Mouse (Mus musculus) macrophage (primary cell): Measurements from ENCODE around the gene Selenoh. TPM values are rescaled to one million over a fixed set of nuclear protein-coding genes. Genes with fewer than 3 reads are reported as not detected.

ENCODE experiments used
- H3K27ac ChIP-seq: fragments of 350-480 bp; formaldehyde crosslinking; 2 replicates; pipeline ENCODE4 v1.9.0; 2021
- H3K36me3 ChIP-seq: fragments of 350-480 bp; formaldehyde crosslinking; 2 replicates; pipeline ENCODE4 v1.9.0; 2021; ENCODE audit errors: inconsistent target
- H3K4me3 ChIP-seq: fragments of 350-480 bp; formaldehyde crosslinking; 2 replicates; pipeline ENCODE4 v1.9.0; 2021; ENCODE audit errors: inconsistent target
- H3K79me2 ChIP-seq: fragments of 350-480 bp; formaldehyde crosslinking; 2 replicates; pipeline ENCODE4 v1.9.0; 2021; ENCODE audit errors: inconsistent target
- WGBS: methylation state at CpG from one replicate; pipeline ENCODE4 v1.1.7; 2026; ENCODE audit warnings: inconsistent platforms; ENCODE audit not compliant: missing documents; 5-methylcytosine and 5-hydroxymethylcytosine counted together
- polyA plus RNA-seq: library from polyadenylated mRNA; stranded (reverse); fragments of 250-400 nt; gene quantifications from 3 replicates; pipeline ENCODE4 v1.2.4, GENCODE M21; 2018; ENCODE audit warnings: inconsistent platforms
- total RNA-seq, 78 experiments: library from RNA; depleted of rRNA; stranded (reverse); fragments of 250-400 nt; gene quantifications; 1 replicate in 9 of 78; 2 replicates in 24 of 78; 3 replicates in 43 of 78; 4 replicates in 2 of 78; pipeline ENCODE4 v1.2.4; 2018; ENCODE audit warnings: inconsistent platforms in 56 of 78

The Selenoh gene
- total RNA-seq (2018; cell fraction: chromatin; rRNA removed) = 10 to 100 TPM in 3 of 26 experiments, 1 to 10 TPM in 20, not detected in 3; 1.2 to 13.3 (median 4.5) TPM
- total RNA-seq (2018; cell fraction: cytosol; rRNA removed) = 10 to 100 TPM; 25.4 to 45.4 (median 34.5) TPM
- total RNA-seq (2018; cell fraction: nucleus; rRNA removed) = 10 to 100 TPM in 12 of 26 experiments, 1 to 10 TPM in 14; 4.3 to 20.4 (median 8.6) TPM
- polyA plus RNA-seq = 14.1 to 49.5 TPM (median 34.3 TPM) in 3 replicates

DNA sequence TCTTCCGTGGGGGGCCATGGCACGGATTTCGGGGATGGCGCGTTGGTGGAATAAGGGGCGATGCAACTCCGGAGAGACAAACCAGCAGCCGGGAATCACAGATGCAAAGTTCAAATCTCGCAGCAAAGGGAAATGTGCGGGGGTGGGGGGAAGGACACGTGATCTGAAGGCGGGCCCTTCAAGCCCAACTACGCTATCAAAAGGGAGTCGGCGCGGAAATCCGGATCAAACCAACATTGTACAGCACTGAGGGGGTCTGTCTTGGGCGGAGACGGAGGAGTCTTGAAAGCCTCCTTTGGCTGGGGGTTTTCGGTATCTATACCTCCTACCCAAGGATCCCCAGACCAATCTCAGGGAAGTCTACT, at the start of gene Selenoh:
Gene Selenoh, minus strand, starts transcription at position 202 of the 365 bp plus-strand sequence.
- peak within 1 kb of the TSS; percentile 81 for H3K27ac ChIP-seq
- H3K36me3 ChIP-seq = 0 out of 2 replicates have a peak, but pooled peaks cover 13% of the 10 kb centered on the region
- H3K4me3 ChIP-seq = peak within 1 kb of the TSS; percentile 96
- H3K79me2 ChIP-seq = peaks cover 12% of the 10 kb centered on the region
- under 1% methylated on average over 20 of the region's 20 CpGs for WGBS

DNA sequence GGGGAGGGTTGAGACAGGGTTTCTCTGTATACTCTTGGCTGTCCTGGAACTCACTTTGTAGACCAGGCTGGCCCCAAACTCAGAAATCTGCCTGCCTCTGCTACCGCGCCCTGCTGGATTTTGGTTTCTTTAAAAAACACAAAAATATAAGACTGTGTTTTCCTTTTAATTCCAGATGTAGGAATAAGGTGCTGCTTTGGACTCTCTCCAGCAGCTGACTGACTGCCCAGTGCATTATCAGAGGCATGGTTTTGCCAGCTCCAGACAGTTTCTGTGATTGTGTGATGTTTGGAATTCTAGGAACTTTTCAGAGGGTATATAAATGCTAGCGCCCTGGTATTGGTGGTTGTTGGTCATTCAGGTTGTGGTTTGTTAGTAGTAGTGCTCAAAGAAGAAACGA, 46.8 kb upstream of the Selenoh start:
- WGBS = 92% methylated on average over 4 of the region's 4 CpGs
- H3K27ac ChIP-seq = no peak overlapping the region
- no peaks in the 10 kb centered on the region for H3K36me3 ChIP-seq
- no peak overlapping the region for H3K4me3 ChIP-seq
- peaks cover 25% of the 10 kb centered on the region for H3K79me2 ChIP-seq

DNA sequence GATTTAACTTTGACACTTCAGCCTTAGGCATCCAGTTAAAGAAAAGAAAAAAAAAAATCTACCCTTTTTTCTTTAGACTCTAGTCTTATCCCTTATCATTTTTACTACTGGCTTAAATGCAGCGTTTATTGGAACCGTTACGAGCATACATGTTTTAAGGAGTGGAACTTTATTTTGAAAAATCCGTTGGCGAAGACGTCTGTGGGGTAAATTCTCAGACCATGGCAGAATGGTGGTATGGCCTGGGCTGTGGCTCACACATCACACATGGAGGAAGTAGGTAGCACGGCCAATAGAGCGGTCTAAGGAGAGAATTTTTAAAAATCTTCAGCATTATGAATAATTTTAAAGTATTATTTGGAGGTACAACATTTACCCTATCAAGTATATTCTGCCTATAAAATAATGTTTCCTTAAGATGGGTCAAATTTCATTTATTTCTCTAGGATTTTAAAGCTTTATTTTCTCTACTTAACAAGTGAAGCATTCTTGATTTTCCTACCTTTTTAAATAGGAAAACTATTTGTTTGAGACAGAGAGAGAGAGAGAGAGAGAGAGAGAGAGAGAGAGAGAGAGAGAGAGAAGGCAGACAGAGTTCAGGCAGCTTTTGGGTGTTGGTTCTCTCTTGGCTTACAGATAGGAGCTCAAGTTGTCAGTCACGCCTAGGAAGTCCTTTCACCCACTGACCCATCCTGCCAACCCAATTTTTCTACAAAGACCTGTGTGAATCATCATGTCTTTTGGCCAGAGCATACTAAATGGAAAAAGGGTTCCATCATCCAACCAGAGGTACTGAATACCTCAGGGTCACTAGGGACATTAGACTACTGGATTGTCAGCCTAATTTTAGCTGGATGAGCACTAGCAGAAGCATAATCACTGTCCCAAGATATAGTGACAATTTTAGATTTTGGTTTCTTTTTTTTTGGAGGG, 46.1 kb upstream of the Selenoh start:
- H3K36me3 ChIP-seq = no peaks in the 10 kb centered on the region
- peaks cover 27% of the 10 kb centered on the region for H3K79me2 ChIP-seq
- peak overlapping the region; percentile 83 for H3K27ac ChIP-seq
- peak overlapping the region; percentile 59 for H3K4me3 ChIP-seq
- 31% methylated on average over 9 of the region's 9 CpGs for WGBS

DNA sequence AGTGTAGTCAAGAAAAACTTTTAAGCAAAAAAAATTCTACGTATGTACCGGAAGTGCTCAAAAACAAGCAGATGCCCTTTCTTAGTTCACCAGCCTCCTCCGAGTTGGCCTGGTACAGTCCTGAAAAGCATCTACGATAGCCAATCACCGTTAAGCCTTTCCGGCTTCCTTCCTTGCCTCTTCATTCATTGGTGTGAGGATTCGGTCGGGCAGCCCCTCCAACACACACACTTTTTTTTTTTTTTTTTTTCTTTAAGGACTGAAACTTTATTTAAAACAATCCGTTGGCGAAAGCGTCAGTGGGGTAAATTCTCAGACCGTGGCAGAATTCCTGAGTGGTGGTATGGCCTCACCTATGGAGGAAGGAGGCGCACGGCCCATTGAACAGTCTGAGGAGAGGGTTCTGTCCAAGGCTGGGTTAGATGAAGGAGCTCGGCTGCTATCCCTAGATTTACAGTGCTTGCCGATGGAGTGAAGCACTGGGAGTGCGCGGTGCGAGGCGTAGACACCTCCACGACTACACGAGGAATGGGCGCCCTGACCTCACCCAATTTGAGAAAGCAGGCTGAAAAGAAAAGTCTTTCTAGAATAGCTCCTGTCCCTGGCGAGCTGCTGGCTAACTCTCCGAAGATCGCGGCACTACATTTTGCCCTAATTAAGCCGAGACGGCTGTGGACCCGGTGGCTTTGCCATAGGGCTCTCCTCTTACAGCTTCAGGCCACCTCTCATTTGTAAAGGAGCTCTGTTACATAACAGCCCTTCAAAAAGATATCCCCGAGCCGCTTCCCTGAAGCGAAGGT, 45.2 kb upstream of the Selenoh start:
- H3K4me3 ChIP-seq = peak overlapping the region; percentile 59
- peaks cover 2% of the 10 kb centered on the region; the same call in 1 of the 2 replicates for H3K36me3 ChIP-seq
- peak overlapping the region; percentile 83 for H3K27ac ChIP-seq
- WGBS = 2% methylated on average over 33 of the region's 33 CpGs
- peaks cover 37% of the 10 kb centered on the region for H3K79me2 ChIP-seq

DNA sequence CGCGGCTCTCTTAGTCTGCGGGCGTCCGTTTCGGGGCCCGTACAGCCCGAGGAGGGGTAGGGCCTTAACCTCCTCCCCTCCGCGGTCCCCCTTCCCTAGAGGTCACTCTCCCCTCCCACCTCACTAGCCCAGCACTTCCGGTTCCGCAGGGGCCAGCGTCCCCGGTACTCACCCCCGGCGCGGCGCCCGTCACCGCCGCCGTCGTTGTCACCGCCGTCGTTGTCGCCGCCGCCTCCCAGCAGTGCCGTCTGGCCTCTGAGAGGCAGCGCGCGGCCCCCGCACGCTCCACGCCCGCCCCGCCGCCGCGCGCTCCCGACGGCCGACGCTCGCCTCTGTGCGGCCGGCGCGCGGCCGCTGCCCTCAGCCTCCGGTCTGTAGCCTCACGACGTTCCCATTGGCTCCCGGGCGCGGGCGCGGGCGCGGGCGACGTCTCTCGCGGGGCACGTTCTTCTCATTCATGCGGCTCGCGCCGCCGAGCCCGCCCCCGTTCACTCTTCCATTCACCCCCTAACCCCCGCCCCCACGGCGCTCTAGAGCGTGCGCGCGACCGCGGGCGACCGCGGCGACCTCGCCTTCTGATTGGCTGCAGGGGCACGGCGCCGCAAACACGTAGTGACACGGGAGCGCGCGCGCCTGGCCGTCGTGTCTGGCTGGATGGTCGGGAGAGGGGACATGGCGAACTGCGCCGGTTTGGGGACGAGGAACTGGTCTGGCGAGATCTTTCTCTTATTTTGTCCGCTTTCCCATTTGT, 44.4 kb upstream of the Selenoh start, which contains the start of gene Zdhhc5:
Gene Zdhhc5, minus strand, starts transcription at position 370 of the 751 bp plus-strand sequence.
- peaks cover 9% of the 10 kb centered on the region; the same call in 1 of the 2 replicates for H3K36me3 ChIP-seq
- peak within 1 kb of the TSS; percentile 91 for H3K4me3 ChIP-seq
- H3K27ac ChIP-seq = peak within 1 kb of the TSS; percentile 83
- under 1% methylated on average over 105 of the region's 107 CpGs for WGBS
- peaks cover 44% of the 10 kb centered on the region for H3K79me2 ChIP-seq

DNA sequence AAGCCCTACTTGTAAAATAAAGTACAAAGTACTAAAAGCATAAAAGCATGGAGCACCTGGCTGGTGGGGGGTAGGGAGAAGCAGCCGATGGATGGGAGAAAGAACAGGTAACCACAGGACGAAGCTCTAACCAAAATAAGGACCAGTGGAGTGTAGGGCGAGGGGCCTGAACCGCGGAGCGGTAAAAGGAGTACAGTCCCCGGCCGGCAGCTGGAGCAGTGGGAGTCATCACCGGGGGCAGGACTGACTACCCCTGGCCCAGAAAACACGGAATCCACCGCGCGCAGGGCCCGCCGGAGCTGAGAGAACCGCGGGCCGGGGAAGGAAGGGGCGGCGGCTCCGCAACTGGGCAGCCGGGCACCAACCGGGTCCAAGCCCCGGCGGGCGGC, 43.8 kb upstream of the Selenoh start:
- Histone ChIP-seq H3K4me3 (peak overlapping the region; percentile 91), H3K27ac (peak overlapping the region; percentile 47), H3K79me2 (peaks cover 50% of the 10 kb centered on the region), H3K36me3 (peaks cover 9% of the 10 kb centered on the region; the same call in 1 of the 2 replicates)
- 0% methylated on average over 18 of the region's 26 CpGs for WGBS

DNA sequence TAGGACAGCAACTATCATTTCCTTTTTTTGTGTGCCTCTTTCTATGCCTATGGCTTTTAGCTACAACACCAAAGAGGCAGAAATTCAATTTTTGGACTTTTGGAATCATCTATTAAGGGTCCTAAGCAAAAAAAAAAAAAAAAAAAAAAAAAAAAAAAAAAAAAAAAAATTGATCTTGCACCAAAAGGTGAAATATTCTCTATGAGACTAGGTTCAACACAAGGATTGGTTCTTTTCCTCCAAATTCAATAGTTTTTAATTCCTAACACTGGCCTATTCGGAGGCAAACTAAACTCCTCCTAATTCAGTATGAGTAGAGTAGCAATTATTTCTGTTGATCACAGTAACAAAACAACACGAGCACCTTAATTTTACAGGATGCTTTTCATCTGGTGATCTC, 41.3 kb upstream of the Selenoh start:
- 89% methylated on average over 2 of the region's 2 CpGs for WGBS
- Histone ChIP-seq H3K79me2 (peaks cover 75% of the 10 kb centered on the region), H3K4me3 (no peak overlapping the region), H3K36me3 (peaks cover 13% of the 10 kb centered on the region; the same call in 1 of the 2 replicates), H3K27ac (no peak overlapping the region)

DNA sequence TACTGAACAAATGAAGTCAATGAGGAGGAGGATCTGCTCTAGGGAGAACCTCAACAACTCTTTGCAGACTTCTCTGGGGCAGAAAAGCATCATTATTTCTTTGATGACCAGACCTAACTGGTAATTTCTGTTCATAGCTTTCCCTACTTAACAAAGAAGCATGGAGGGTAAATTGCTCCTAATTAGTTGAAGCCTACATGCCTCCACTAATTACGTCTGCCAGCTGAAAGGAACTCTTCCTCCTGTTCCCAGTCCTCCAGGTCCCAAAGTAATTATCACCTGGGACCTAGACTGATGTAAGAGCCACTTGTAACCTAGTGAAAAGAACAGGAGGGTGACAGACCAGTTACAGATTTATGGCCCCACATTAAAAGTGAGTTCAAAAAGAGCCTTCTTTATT, 37.0 kb upstream of the Selenoh start:
- WGBS = 100% methylated on average over 1 of the region's 1 CpGs
- H3K79me2 ChIP-seq = peaks cover 89% of the 10 kb centered on the region
- H3K4me3 ChIP-seq = no peak overlapping the region
- H3K27ac ChIP-seq = no peak overlapping the region
- peaks cover 13% of the 10 kb centered on the region; the same call in 1 of the 2 replicates for H3K36me3 ChIP-seq

DNA sequence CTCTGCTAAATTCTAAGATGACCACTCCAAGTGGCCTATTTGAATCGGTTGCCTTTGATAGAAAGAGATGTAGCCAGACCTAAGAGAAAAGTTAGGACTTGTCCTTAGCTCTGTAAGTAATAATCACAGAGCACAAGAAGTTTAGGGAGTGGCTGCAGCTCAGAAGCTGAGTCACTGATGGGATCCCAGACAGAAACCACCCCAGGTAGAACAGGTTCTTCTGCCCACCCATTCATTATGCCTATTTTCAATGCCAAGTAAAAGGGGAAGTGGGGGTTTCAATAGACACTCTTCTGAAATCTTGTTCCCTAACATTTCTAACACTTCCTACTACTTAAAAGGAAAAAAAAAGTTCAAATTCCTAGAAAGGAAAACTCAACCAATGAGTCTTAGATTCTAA, 34.7 kb upstream of the Selenoh start:
- no peak overlapping the region for H3K27ac ChIP-seq
- H3K4me3 ChIP-seq = no peak overlapping the region
- 100% methylated on average over 1 of the region's 1 CpGs for WGBS
- H3K79me2 ChIP-seq = peaks cover 71% of the 10 kb centered on the region
- H3K36me3 ChIP-seq = peaks cover 10% of the 10 kb centered on the region; the same call in 1 of the 2 replicates

DNA sequence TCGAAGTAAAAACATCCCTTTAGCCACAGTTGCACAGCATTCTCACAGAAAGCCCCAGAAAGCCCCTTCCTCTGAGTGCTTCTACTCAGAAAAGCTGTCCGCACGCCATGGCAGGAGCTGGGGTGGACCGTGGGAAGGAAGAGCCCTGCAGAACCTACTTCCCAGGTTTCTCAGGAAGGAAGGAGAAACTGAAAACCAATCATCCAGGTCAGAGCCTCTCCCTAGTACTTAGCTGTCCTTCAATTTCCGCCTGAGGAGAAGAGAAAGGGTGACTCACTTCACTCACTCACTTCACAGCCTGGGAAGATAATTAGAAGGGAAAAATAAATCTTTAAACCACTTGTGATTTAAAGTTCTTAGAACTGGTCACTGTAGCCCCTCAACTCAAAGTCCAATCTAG, 33.8 kb upstream of the Selenoh start:
- peaks cover 61% of the 10 kb centered on the region for H3K79me2 ChIP-seq
- H3K27ac ChIP-seq = no peak overlapping the region
- H3K36me3 ChIP-seq = peaks cover 10% of the 10 kb centered on the region; the same call in 1 of the 2 replicates
- H3K4me3 ChIP-seq = no peak overlapping the region
- WGBS = 90% methylated on average over 5 of the region's 5 CpGs

DNA sequence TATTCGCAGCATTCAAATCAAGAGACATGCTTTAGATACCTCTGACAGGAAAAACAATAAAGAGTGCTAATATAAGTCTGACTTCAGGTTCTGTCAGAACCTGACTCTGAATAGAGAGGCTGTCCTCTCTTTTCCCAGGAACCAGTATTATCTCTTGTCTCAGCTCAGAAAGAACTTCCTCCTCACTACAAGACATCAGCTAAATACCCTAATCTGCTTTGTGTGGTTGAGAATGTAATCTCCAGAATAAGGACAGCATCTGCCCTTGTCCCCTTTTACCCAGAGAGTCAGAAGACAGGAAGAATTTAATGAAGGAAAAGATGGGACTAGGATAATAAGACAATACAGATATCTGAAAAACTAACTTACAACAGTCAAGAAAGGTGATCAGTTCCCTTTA, 32.9 kb upstream of the Selenoh start:
- 92% methylated on average over 1 of the region's 1 CpGs for WGBS
- Histone ChIP-seq H3K4me3 (no peak overlapping the region), H3K27ac (no peak overlapping the region), H3K36me3 (peaks cover 10% of the 10 kb centered on the region; the same call in 1 of the 2 replicates), H3K79me2 (peaks cover 53% of the 10 kb centered on the region)

DNA sequence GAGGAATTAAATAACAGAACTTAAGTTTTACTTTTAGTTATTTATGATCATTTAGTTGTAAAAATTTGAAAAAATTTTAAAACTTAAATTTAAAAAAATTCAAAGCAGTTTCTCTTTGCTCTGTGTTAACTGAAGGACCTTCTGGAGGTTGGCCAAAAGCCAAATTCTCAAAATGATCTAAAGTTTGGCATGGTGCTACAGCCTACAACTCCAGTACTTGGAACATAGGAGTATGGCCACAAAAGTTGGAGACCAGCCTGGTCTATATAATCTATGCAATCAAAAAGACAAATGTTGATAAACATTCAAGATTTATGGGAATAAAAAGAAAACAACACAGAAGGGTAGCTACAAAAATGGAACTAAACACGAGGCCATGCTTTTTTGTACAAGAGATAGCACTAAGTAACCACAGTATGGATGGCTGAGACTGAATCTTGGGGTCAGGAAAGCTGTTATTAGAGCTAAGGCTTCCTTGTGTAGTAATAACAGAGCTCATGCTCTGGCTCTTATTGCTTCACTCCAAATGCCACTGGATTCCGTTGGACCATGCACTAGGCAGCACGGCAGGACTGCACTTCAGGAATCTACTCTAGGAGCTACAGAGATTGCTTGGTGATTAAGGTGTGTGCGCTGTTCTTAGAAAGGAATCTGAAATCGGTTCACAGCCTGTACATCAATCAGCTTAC, 24.6 kb upstream of the Selenoh start:
- peaks cover 55% of the 10 kb centered on the region for H3K36me3 ChIP-seq
- H3K27ac ChIP-seq = no peak overlapping the region
- H3K79me2 ChIP-seq = no peaks in the 10 kb centered on the region; the same call in 1 of the 2 replicates
- no peak overlapping the region for H3K4me3 ChIP-seq
- WGBS = 97% methylated on average over 5 of the region's 5 CpGs

DNA sequence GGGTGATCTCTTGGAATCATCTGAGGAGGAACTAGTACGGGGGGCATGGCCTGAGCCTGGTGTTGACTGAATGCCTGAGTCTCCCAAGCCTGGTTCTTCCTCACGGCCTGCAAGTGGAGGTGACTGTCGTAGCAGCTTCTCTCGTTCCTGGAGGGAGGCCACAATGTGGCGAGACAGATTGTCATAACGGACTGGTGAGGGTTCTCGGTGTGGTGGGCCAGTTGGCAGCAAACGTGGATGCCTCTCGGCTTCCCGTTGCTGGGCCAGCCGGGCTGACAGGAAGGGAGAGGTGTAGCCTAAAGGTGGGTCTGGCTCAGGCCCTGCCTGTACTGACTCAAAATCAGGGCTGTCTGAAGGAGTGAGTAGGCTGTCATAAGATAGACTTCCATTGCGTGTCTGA, 19.5 kb upstream of the Selenoh start:
- no peak overlapping the region for H3K27ac ChIP-seq
- WGBS = 97% methylated on average over 12 of the region's 12 CpGs
- no peaks in the 10 kb centered on the region for H3K79me2 ChIP-seq
- no peak overlapping the region for H3K4me3 ChIP-seq
- peaks cover 77% of the 10 kb centered on the region for H3K36me3 ChIP-seq
